Mouse (Mus musculus) limb, embryonic 14.5 days (tissue): Measurements from ENCODE around the gene Agtrap. TPM values are rescaled to one million over a fixed set of nuclear protein-coding genes. Genes with fewer than 3 reads are reported as not detected.
"Not testable (repeated sequence)": the region's sequence is repeated elsewhere in the genome, so short reads cannot be mapped to it uniquely, and the experiment has no call there.

Source experiments
- ATAC-seq: fragments of 200-750 bp; cut with Nextera tagmentation; 2 replicates; pipeline ENCODE4 v1.8.0; 2017; ENCODE audit warnings: low read depth, moderate number of reproducible peaks, moderate TSS enrichment; ENCODE audit not compliant: low FRiP score
- DNase-seq: peaks from one replicate; pipeline ENCODE4 v3.0.0-alpha.2; 2015; ENCODE audit warnings: low spot score
- H3K27ac ChIP-seq: fragments of 300-500 bp; sonication (generic); replicated peaks from 2 replicates; pipeline ENCODE4 v1.5.1; 2014; ENCODE audit warnings: low read depth, mild to moderate bottlenecking, low read length, moderate library complexity, mixed read lengths
- H3K27me3 ChIP-seq: fragments of 300-500 bp; sonication (generic); 2 replicates; pipeline ENCODE4 v1.6.1; 2014; ENCODE audit warnings: low read length, mixed read lengths; ENCODE audit not compliant: control insufficient read depth, insufficient read depth
- H3K36me3 ChIP-seq: fragments of 300-500 bp; sonication (generic); 2 replicates; pipeline ENCODE4 v1.6.1; 2014; ENCODE audit warnings: mild to moderate bottlenecking, low read length, moderate library complexity, mixed read lengths; ENCODE audit not compliant: control insufficient read depth, insufficient read depth
- H3K4me1 ChIP-seq: fragments of 300-500 bp; sonication (generic); 2 replicates; pipeline ENCODE4 v1.6.1; 2014; ENCODE audit warnings: antibody characterized with exemption, low read length, mixed read lengths; ENCODE audit not compliant: control insufficient read depth, insufficient read depth
- H3K4me2 ChIP-seq: fragments of 300-500 bp; sonication (generic); replicated peaks from 2 replicates; pipeline ENCODE4 v1.6.1; 2014; ENCODE audit warnings: low read depth, mild to moderate bottlenecking, low read length, moderate library complexity; ENCODE audit not compliant: severe bottlenecking
- H3K4me3 ChIP-seq: fragments of 300-500 bp; sonication (generic); replicated peaks from 2 replicates; pipeline ENCODE4 v1.5.1; 2014; ENCODE audit warnings: low read length
- H3K9ac ChIP-seq: fragments of 300-500 bp; sonication (generic); 2 replicates; pipeline ENCODE4 v1.6.1; 2014; ENCODE audit warnings: mild to moderate bottlenecking, low read depth, low read length, moderate library complexity; ENCODE audit not compliant: severe bottlenecking
- H3K9me3 ChIP-seq: fragments of 300-500 bp; sonication (generic); 2 replicates; pipeline ENCODE4 v1.6.1; 2016; ENCODE audit warnings: low read length; ENCODE audit not compliant: control insufficient read depth
- POLR2A ChIP-seq: fragments of 200-500 bp; IDR thresholded peaks from 2 replicates; pipeline ENCODE4 v1.8.0; 2012; ENCODE audit warnings: inconsistent platforms, mild to moderate bottlenecking, moderate library complexity, borderline replicate concordance; ENCODE audit not compliant: insufficient read depth, insufficient read length; ENCODE audit errors: extremely low read depth
- WGBS: fragments of 180-500 bp; shearing (Covaris S2); extraction: QIAGEN DNeasy Blood & Tissue Kit; methylation state at CpG from one replicate; pipeline ENCODE4 v1.1.7; 2014; 5-methylcytosine and 5-hydroxymethylcytosine counted together
- polyA plus RNA-seq, 2 experiments: library from polyadenylated mRNA; depleted of rRNA in 1 of 2; stranded (reverse) in 1 of 2; unstranded in 1 of 2; fragments of >200 nt; fragmentation: Nextera tagmentation in 1 of 2; extraction: Ambion mirVana in 1 of 2; gene quantifications; 2 replicates each; pipeline versions ENCODE4 v1.2.1 to v1.2.3; 2012 to 2014

Gene Agtrap
- polyA plus RNA-seq, 2 experiments: 11.0 to 17.6 TPM

DNA sequence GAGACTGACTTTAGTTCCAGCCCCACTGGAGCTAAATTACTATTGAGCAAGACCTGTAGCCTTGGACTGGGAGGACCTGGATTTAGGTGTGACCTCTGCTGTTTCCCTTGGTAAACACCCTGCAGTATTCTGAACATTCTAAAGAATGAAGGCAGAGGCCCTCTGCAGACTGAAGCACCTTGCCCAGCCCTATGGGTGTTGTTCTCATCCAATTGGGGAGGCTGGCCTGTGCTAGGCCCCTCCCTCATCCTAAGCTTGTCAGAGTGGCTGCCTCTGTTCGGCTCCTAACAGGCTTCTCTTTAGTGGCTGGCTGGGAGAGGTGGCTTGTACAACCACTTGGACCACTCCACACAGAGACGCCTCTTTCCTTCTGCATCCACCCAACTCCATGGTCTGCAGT, 34.9 kb downstream of the Agtrap start:
- Histone ChIP-seq H3K4me1 (no peaks in the 10 kb centered on the region), H3K9me3 (no peaks in the 10 kb centered on the region)

DNA sequence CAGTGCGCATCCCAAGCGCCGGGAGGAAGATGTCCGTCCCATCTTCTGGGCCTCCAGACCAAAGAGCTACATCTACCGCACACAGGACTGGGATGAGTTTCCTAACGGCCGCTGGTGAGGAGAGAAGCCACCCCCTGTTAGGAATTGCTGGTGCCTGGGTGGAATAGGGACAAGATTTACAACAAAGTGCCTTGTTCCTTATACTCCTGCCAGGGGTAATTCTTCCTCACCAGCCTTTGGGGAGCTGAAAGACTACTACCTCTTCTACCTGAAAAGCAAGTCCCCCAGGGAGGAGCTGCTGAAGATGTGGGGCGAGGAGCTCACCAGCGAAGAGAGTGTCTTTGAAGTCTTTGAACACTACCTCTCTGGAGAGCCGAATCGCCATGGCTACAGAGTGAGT, 35.9 kb downstream of the Agtrap start:
- no peak for ATAC-seq
- Histone ChIP-seq H3K4me1 (no peaks in the 10 kb centered on the region), H3K27me3 (no peaks in the 10 kb centered on the region), H3K9ac (no peak overlapping the region), H3K27ac (no peak overlapping the region), H3K4me3 (no peak overlapping the region), H3K4me2 (no peak overlapping the region), H3K9me3 (no peaks in the 10 kb centered on the region), H3K36me3 (peaks cover 90% of the 10 kb centered on the region)
- TF ChIP-seq POLR2A: no peak
- 89% methylated on average over 11 of the region's 11 CpGs for WGBS
- no peak for DNase-seq

More for the DNA sequence above, 34.9 kb downstream of the Agtrap start:
- no peak overlapping the region for H3K9ac ChIP-seq
- H3K36me3 ChIP-seq: peaks cover 96% of the 10 kb centered on the region
- no peak overlapping the region for H3K27ac ChIP-seq
- no peaks in the 10 kb centered on the region for H3K27me3 ChIP-seq
- no peak for ATAC-seq
- DNase-seq: no peak
- WGBS: 63% methylated on average over 2 of the region's 2 CpGs
- no peak for TF ChIP-seq POLR2A
- no peak overlapping the region for H3K4me3 ChIP-seq
- no peak overlapping the region for H3K4me2 ChIP-seq

DNA sequence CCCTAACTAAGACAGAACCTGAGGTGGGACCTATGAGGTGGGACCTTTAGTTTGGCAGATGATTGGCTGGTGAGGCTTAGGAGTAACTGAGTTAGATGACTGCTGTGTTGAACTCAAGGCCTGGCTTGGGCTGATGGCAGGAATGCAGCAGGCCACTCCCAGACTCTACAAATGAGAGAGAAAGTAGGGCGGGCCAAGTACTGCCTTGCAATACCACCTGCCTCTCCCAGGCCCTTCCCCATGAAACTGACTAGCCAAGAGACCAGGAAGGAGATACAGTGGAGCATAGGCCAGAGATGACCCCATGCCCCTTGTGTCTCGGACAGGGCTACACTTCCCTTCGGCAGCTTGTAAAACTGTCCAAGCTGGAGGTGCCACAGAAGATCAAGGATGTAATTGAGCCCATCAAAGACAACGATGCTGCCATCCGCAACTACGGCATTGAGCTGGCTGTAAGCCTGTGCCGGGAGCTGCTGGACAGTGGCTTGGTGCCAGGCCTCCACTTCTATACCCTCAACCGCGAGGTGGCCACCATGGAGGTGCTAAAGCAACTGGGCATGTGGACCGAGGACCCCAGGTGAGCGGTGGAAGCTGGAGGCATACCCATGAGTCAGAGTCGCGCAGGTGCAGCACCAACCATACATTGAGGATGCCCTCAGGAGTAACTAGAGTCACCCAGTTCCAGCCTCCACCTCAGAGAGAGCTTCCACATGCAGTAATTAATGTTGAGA, 36.6 kb downstream of the Agtrap start:
- Histone ChIP-seq H3K9ac (no peak overlapping the region), H3K4me3 (no peak overlapping the region), H3K27ac (no peak overlapping the region), H3K27me3 (no peaks in the 10 kb centered on the region), H3K36me3 (peaks cover 83% of the 10 kb centered on the region), H3K9me3 (no peaks in the 10 kb centered on the region), H3K4me1 (no peaks in the 10 kb centered on the region), H3K4me2 (no peak overlapping the region)
- TF ChIP-seq POLR2A: no peak
- DNase-seq: no peak
- ATAC-seq: no peak
- WGBS: 76% methylated on average over 13 of the region's 13 CpGs

DNA sequence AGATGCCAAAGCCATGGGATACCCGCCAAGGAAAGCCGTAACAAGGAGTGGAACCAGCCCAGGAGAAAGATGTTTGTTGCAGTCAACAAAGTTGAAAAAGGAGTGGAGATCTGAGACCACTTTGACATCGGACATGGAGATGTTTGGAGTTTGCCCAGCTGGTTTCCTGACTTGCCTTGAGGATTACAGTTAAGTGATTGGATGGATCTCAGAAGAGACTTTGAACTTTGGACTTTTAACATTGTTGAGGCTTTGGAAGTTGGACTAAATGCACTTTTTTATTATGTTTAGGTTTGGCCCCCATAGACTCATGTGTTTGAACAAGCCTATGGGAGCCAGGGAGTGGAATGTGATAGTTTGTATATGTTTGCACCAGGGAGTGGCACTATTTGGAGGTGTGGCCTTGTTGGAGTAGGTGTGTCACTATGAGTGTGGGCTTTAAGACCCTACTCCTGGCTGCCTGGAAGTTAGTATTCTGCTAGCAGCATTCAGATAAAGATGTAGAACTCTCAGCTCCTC, 37.4 kb downstream of the Agtrap start:
- ATAC-seq, H3K9ac ChIP-seq: not testable (repeated sequence)

DNA sequence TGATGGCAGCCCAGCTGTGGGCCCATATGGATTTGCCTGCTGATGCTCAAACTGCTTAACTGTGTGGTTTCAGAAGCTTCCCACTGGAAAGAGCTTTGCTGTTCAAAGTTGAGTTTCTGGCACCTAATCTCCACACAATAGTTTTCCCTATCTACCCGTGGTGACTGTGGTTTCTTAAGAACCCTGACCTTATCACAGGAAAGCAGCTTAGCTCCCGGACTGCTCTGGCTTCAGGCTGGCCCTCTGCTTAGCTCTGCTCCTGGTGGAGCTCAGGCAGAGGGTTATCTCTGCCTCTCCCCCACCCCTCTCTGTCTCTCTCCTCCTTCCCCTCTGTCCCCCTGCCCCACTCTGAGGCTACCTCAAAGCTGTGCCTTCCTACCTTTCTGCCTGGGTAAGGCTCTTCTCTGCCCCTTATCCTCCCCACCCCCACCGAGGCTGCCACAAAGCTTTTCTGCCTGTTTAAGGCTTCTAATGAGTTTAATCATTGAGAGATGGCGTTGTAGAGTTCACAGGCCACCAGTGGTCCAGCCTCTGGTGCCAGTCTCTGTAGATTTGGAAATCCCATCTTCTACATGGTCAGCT, 41.3 kb downstream of the Agtrap start:
- ATAC-seq (no peak), DNase-seq (no peak)
- H3K4me1 ChIP-seq: peaks cover 7% of the 10 kb centered on the region
- H3K36me3 ChIP-seq: peaks cover 64% of the 10 kb centered on the region
- H3K27ac ChIP-seq: no peak overlapping the region
- H3K4me3 ChIP-seq: no peak overlapping the region
- no peak overlapping the region for H3K9ac ChIP-seq
- TF ChIP-seq POLR2A: no peak
- H3K9me3 ChIP-seq: no peaks in the 10 kb centered on the region
- H3K4me2 ChIP-seq: no peak overlapping the region
- WGBS: 78% methylated on average over 4 of the region's 4 CpGs
- no peaks in the 10 kb centered on the region for H3K27me3 ChIP-seq

More for the DNA sequence above, 37.4 kb downstream of the Agtrap start:
- H3K27me3 ChIP-seq, H3K27ac ChIP-seq, H3K9me3 ChIP-seq, H3K4me3 ChIP-seq, DNase-seq, H3K4me2 ChIP-seq, H3K4me1 ChIP-seq: not testable (repeated sequence)
- 91% methylated on average over 3 of the region's 3 CpGs for WGBS
- peaks cover 82% of the 10 kb centered on the region for H3K36me3 ChIP-seq
